Mouse (Mus musculus) testis, postnatal 10 days (tissue): Measurements from ENCODE around the gene Lrrn1.

ENCODE experiments used
- DNase-seq: peaks from one replicate; pipeline ENCODE4 v3.0.0; 2021; ENCODE audit warnings: low spot score

The Lrrn1 gene

GRCm38 (mm10) chr6:107583759-107584383 is 54.3 kb downstream of the Lrrn1 start:
- DNase-seq = no peak

DNA sequence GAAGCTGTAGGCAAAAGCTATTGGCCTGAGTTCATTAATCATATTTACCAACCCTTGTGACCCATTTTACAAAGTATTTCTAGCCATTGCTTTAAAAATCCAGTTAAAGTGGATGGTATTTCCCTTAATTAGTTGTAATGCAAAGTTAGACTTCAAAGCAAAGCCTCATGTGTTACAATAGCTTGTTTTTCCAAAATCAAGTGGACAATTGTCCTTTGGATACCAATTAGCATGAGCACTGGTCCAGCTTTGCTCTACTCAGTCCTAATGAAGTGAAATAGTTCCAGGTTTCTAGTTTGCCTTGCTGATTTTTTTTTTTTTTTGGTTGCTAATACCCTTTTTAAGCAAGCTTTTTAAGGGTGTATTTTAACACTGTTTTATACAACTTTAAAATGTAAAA is 75.6 kb downstream of the Lrrn1 start:
- DNase-seq = no peak

- DNase-seq = no peak
These were observed 84.7 kb downstream of the Lrrn1 start for GRCm38 (mm10) chr6:107614288-107614687.
